Mouse (Mus musculus): ENCODE measurements around the gene Nrxn2. TPM values are rescaled to one million over a fixed set of nuclear protein-coding genes. Genes with fewer than 3 reads are reported as not detected.

Gene Nrxn2
- polyA plus RNA-seq, 1 experiment from 2014 or later = 66.5 TPM

DNA sequence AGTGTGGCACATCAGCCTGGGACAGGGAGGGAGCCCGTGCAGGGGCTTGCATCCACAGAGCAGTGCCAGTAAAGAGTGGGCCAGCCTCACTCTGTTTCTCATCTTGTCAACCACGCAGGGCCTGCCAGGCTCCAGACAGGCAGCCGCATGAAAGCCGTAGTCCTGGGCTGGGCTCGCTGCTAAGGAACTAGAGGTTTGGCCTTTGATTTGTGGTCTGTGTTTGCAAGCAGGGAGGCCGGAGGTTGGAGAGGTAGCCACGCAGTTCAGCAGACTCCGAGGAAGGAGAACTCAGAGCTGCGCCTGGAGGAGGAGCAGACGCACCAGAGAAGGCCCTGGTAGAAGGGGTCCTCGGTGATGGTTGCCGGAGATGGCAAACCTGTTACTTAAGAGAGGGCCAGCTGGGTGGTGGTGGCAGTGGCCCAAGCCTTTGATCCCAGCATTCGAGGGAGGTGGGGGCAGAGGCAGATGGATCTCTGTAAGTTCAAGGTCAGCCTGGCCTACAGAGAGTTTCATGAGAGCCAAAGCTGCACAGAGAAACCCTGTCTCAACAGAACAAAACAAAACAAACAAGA is 66.6 kb downstream of the Nrxn2 start:
- Histone ChIP-seq H3K9me3 (ENCODE audit: control insufficient read depth, low read length) (no peaks in the 10 kb centered on the region), H3K36me3 (ENCODE audit: control insufficient read depth, insufficient read depth, low read length) (peaks cover 4% of the 10 kb centered on the region; the same call in 1 of the 2 replicates), H3K27ac (ENCODE audit: low read depth, low read length) (no peak overlapping the region), H3K4me1 (ENCODE audit: control insufficient read depth, insufficient read depth, low read length) (no peaks in the 10 kb centered on the region), H3K27me3 (ENCODE audit: control insufficient read depth, insufficient read depth, low read length) (no peaks in the 10 kb centered on the region), H3K4me3 (ENCODE audit: low read depth, low read length) (no peak overlapping the region), H3K9ac (replicated peaks; ENCODE audit: low read depth, low read length) (no peak overlapping the region), H3K4me2 (ENCODE audit: low read depth, low read length) (no peak overlapping the region)
- WGBS = 83% methylated on average over 13 of the region's 13 CpGs
- no peak for ATAC-seq (ENCODE audit: low read depth)

DNA sequence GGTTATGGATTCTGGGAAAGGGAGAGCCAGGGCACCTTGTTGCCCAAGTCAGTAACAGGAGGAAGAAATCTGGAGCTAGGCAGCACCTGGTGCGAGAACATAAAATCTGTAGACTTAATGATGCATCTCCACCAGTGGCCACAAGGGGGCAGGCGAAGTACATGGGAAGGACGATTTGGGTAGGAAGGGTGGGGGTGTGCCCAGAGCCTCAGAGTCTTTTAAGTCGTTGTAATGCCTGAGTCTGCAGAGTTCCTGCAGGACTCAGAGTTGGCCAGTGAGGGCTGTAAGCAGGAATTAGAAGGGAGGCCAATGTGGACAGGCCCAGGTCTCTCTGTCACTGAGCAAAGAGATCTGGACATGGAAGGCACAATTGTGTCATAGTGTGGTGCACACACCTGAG is 70.5 kb downstream of the Nrxn2 start:
- Histone ChIP-seq H3K36me3 (ENCODE audit: control insufficient read depth, insufficient read depth, low read length) (peaks cover 4% of the 10 kb centered on the region; the same call in 1 of the 2 replicates), H3K27me3 (ENCODE audit: control insufficient read depth, insufficient read depth, low read length) (no peaks in the 10 kb centered on the region), H3K27ac (ENCODE audit: low read depth, low read length) (no peak overlapping the region), H3K4me1 (ENCODE audit: control insufficient read depth, insufficient read depth, low read length) (no peaks in the 10 kb centered on the region), H3K4me2 (ENCODE audit: low read depth, low read length) (no peak overlapping the region), H3K4me3 (ENCODE audit: low read depth, low read length) (no peak overlapping the region), H3K9ac (replicated peaks; ENCODE audit: low read depth, low read length) (no peak overlapping the region), H3K9me3 (ENCODE audit: control insufficient read depth, low read length) (no peaks in the 10 kb centered on the region)
- peak; percentile 45; the same call in 1 of the 2 replicates for ATAC-seq (ENCODE audit: low read depth)
- 0% methylated on average over 4 of the region's 4 CpGs for WGBS

DNA sequence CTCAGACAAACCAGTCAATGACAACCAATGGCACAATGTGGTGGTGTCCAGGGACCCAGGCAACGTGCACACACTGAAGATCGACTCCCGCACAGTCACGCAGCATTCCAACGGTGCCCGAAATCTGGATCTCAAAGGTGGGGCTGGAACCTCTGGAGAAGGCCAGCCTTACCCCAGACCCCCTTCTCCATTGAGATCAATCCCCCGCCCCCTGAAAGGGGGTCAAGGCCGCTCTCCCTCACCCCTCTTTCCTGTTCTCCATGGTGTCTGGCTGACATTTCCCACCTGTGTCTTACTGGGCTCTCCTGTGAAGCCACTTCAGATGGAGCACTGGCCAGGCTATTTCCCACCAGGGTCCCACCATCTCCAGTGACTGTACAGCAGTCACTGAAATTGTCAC is 73.0 kb downstream of the Nrxn2 start:
- Histone ChIP-seq H3K9me3 (ENCODE audit: control insufficient read depth, low read length) (no peaks in the 10 kb centered on the region), H3K27ac (ENCODE audit: low read depth, low read length) (no peak overlapping the region), H3K4me2 (ENCODE audit: low read depth, low read length) (no peak overlapping the region), H3K9ac (replicated peaks; ENCODE audit: low read depth, low read length) (no peak overlapping the region), H3K4me3 (ENCODE audit: low read depth, low read length) (no peak overlapping the region), H3K27me3 (ENCODE audit: control insufficient read depth, insufficient read depth, low read length) (no peaks in the 10 kb centered on the region), H3K36me3 (ENCODE audit: control insufficient read depth, insufficient read depth, low read length) (peaks cover 4% of the 10 kb centered on the region; the same call in 1 of the 2 replicates), H3K4me1 (ENCODE audit: control insufficient read depth, insufficient read depth, low read length) (peaks cover 10% of the 10 kb centered on the region; the same call in 1 of the 2 replicates)
- no peak for ATAC-seq (ENCODE audit: low read depth)
- WGBS = 85% methylated on average over 8 of the region's 8 CpGs

DNA sequence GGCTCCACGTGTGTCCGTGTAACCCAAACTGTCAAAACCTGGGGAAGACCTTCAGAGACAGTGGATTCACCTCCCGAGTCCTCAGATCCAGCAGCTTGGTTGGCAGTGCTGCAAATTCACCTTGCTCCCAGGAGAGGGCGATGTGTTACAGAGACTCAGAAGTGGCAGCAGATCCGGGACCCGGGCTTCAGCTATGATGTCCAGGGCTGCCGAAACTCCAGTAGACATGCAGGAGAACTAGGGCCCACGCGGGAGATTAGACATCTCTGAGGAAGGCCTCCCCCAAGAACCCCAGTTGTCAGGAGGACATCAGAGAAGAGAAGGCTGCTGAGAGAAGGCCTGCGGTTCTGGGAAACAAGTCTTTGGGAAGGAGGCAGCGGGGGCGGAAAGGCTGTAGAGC is 73.6 kb downstream of the Nrxn2 start:
- Histone ChIP-seq H3K27ac (ENCODE audit: low read depth, low read length) (no peak overlapping the region), H3K4me1 (ENCODE audit: control insufficient read depth, insufficient read depth, low read length) (peaks cover 10% of the 10 kb centered on the region; the same call in 1 of the 2 replicates), H3K4me3 (ENCODE audit: low read depth, low read length) (no peak overlapping the region), H3K9me3 (ENCODE audit: control insufficient read depth, low read length) (no peaks in the 10 kb centered on the region), H3K9ac (replicated peaks; ENCODE audit: low read depth, low read length) (no peak overlapping the region), H3K4me2 (ENCODE audit: low read depth, low read length) (no peak overlapping the region), H3K27me3 (ENCODE audit: control insufficient read depth, insufficient read depth, low read length) (no peaks in the 10 kb centered on the region), H3K36me3 (ENCODE audit: control insufficient read depth, insufficient read depth, low read length) (peaks cover 4% of the 10 kb centered on the region; the same call in 1 of the 2 replicates)
- ATAC-seq (ENCODE audit: low read depth) = no peak
- 24% methylated on average over 12 of the region's 12 CpGs for WGBS

DNA sequence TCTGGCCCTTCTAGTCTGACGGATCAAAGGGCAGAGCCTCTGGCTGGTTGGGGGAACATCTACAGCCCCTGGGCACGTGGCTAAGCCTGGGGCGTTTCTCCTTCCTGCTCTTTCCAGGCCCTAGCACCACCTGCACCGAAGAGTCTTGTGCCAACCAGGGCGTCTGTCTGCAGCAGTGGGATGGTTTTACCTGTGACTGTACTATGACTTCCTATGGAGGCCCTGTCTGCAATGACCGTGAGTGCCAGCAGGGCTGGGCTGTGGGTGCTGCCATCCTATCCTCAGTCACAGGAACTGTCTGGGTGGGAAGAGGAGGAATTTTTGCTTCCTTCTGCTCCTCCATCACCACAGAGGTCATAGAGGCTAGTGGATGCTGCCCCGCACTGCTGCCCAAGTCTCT is 74.7 kb downstream of the Nrxn2 start:
- H3K9ac ChIP-seq (replicated peaks; ENCODE audit: low read depth, low read length) = no peak overlapping the region
- H3K4me1 ChIP-seq (ENCODE audit: control insufficient read depth, insufficient read depth, low read length) = peaks cover 10% of the 10 kb centered on the region; the same call in 1 of the 2 replicates
- ATAC-seq (ENCODE audit: low read depth) = no peak
- peaks cover 4% of the 10 kb centered on the region; the same call in 1 of the 2 replicates for H3K36me3 ChIP-seq (ENCODE audit: control insufficient read depth, insufficient read depth, low read length)
- 85% methylated on average over 7 of the region's 7 CpGs for WGBS
- no peak overlapping the region for H3K4me3 ChIP-seq (ENCODE audit: low read depth, low read length)
- no peak overlapping the region for H3K4me2 ChIP-seq (ENCODE audit: low read depth, low read length)
- H3K27me3 ChIP-seq (ENCODE audit: control insufficient read depth, insufficient read depth, low read length) = 0 out of 2 replicates have a peak, but pooled peaks cover 2% of the 10 kb centered on the region
- H3K27ac ChIP-seq (ENCODE audit: low read depth, low read length) = no peak overlapping the region
- H3K9me3 ChIP-seq (ENCODE audit: control insufficient read depth, low read length) = no peaks in the 10 kb centered on the region

DNA sequence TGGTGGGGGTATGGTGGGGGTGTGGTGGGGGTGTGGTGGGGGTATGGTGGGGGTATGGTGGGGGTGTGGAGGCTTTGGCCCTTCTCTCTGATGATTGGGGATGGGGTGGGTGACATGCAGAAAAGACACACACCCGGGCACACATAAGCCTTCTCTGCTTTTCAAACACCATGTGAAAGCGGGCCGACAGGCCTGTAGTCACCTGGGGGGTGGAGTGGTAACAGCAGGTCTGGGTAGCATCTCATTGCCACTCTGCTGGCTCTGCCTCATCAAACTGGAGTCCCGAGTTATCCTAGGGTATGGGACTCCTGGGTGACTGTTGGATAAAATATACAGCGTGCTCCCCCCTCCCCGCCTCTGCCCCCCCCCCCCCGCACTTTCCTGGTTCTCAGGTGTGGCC is 75.5 kb downstream of the Nrxn2 start:
- H3K4me2 ChIP-seq (ENCODE audit: low read depth, low read length) = no peak overlapping the region
- 85% methylated on average over 5 of the region's 7 CpGs for WGBS
- H3K36me3 ChIP-seq (ENCODE audit: control insufficient read depth, insufficient read depth, low read length) = peaks cover 4% of the 10 kb centered on the region; the same call in 1 of the 2 replicates
- no peak overlapping the region for H3K9ac ChIP-seq (replicated peaks; ENCODE audit: low read depth, low read length)
- H3K4me3 ChIP-seq (ENCODE audit: low read depth, low read length) = no peak overlapping the region
- H3K27me3 ChIP-seq (ENCODE audit: control insufficient read depth, insufficient read depth, low read length) = 0 out of 2 replicates have a peak, but pooled peaks cover 2% of the 10 kb centered on the region
- H3K27ac ChIP-seq (ENCODE audit: low read depth, low read length) = no peak overlapping the region
- no peaks in the 10 kb centered on the region for H3K9me3 ChIP-seq (ENCODE audit: control insufficient read depth, low read length)
- ATAC-seq (ENCODE audit: low read depth) = no peak
- peaks cover 10% of the 10 kb centered on the region; the same call in 1 of the 2 replicates for H3K4me1 ChIP-seq (ENCODE audit: control insufficient read depth, insufficient read depth, low read length)

DNA sequence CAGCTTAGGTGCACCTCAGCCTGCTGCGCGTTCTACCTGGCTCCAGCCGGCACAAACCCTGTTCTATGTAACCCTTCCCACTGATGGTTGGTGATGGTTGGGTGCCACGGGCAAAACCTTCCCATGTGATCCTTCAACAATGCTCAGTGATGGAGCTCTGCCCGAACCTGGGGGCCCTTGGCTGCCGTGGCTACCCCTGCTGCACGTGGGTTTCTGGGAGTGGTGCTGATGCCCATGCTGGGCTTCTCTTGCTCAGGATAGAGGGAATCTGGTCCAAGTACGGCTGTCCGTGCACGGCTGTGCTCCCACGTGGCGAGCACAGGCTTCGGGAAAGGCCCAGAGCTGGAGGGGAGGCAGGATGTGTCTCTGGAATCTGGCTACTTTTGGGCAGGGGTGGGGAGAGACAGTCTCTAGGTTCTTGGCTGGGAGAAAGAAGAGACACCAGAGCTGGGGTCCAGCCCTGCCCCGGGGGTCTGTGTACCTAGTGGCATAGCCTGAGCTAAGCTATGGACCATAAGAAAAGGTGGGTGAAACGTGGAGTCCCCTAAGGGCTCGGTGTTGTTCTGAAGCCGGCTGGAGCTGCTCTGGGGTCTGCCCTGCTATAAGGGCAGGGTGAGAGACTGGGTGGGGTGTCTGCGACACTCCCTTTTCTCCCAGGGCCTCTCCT is 76.1 kb downstream of the Nrxn2 start:
- no peak for ATAC-seq (ENCODE audit: low read depth)
- Histone ChIP-seq H3K27me3 (ENCODE audit: control insufficient read depth, insufficient read depth, low read length) (0 out of 2 replicates have a peak, but pooled peaks cover 2% of the 10 kb centered on the region), H3K27ac (ENCODE audit: low read depth, low read length) (no peak overlapping the region), H3K9me3 (ENCODE audit: control insufficient read depth, low read length) (no peaks in the 10 kb centered on the region), H3K36me3 (ENCODE audit: control insufficient read depth, insufficient read depth, low read length) (peaks cover 4% of the 10 kb centered on the region; the same call in 1 of the 2 replicates), H3K4me1 (ENCODE audit: control insufficient read depth, insufficient read depth, low read length) (peaks cover 10% of the 10 kb centered on the region; the same call in 1 of the 2 replicates), H3K9ac (replicated peaks; ENCODE audit: low read depth, low read length) (no peak overlapping the region), H3K4me3 (ENCODE audit: low read depth, low read length) (no peak overlapping the region), H3K4me2 (ENCODE audit: low read depth, low read length) (no peak overlapping the region)
- WGBS = 74% methylated on average over 18 of the region's 18 CpGs

DNA sequence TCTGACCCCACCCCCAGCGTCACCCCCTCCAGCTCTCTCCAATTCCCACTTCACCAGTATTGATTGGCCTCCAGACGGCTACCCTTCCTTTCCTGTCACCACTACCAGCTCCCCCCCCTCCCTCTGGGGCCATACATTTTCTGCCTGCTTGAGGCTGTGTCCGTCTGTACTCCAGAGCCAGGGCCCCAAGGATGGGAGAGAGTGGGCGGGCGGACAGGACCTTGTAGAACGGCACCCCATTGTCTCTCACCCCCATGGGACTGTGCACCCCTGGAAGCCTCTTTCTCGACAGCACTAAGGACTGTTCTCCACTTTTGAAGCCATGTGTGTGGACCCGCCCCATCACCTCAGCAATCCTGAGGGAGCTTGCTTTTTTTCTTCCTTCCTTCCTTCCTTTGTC is 77.2 kb downstream of the Nrxn2 start:
- Histone ChIP-seq H3K4me1 (ENCODE audit: control insufficient read depth, insufficient read depth, low read length) (peaks cover 13% of the 10 kb centered on the region), H3K27me3 (ENCODE audit: control insufficient read depth, insufficient read depth, low read length) (0 out of 2 replicates have a peak, but pooled peaks cover 2% of the 10 kb centered on the region), H3K9me3 (ENCODE audit: control insufficient read depth, low read length) (no peaks in the 10 kb centered on the region), H3K36me3 (ENCODE audit: control insufficient read depth, insufficient read depth, low read length) (peaks cover under 1% of the 10 kb centered on the region; the same call in 1 of the 2 replicates), H3K27ac (ENCODE audit: low read depth, low read length) (peak overlapping the region; percentile 82), H3K4me3 (ENCODE audit: low read depth, low read length) (no peak overlapping the region), H3K9ac (replicated peaks; ENCODE audit: low read depth, low read length) (no peak overlapping the region; the same call in 1 of the 2 replicates), H3K4me2 (ENCODE audit: low read depth, low read length) (peak overlapping the region; percentile 77)
- WGBS = 26% methylated on average over 8 of the region's 8 CpGs
- ATAC-seq (ENCODE audit: low read depth) = no peak
